Mouse (Mus musculus): ENCODE data around the gene Reln.

DNA sequence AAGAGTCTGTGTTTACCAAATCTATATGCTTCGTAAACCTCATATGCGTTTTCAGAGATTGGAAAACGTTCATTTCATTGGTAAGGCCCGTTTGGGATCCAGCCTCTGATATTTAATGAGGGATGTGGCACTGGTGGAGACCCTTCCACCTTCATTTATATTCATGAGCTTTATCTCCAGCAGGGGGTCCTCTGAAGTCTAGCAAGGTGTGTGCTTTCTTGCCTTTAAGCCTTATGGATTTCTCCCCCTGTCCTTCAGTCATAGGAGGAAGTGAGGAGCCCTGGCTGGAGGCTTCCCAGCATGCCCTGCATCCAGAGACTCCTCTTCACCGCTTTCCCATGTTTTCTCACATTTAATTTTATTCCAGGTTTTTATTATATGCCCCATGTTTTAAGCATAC, 269.5 kb downstream of the Reln start:
- TF ChIP-seq CTCF (IDR thresholded peaks at IDR 0.05; ENCODE audit: low read depth, low read length) (no peak), POLR2A (IDR thresholded peaks at IDR 0.05; ENCODE audit: insufficient read depth, low read length) (no peak), EP300 (IDR thresholded peaks at IDR 0.05; ENCODE audit: insufficient read depth, low read depth, low read length) (no peak)

All from ES-Bruce4 (cell line).